Mouse (Mus musculus) kidney, adult 2 months (tissue): ENCODE results near the gene Timm50.

ENCODE experiments used
- CTCF ChIP-seq: fragments of 200-500 bp; conservative IDR thresholded peaks from 2 replicates; pipeline ENCODE4 v1.5.1; 2011; ENCODE audit warnings: low read depth, mild to moderate bottlenecking, control low read depth, low read length, moderate library complexity, mixed read lengths; ENCODE audit not compliant: insufficient read depth, insufficient read length
- POLR2A ChIP-seq: fragments of 200-500 bp; IDR thresholded peaks from one replicate; pipeline ENCODE4 v1.6.1; 2011; ENCODE audit warnings: low read depth, low read length, control low read depth

- no peak for TF ChIP-seq CTCF
- peak; percentile 18 for TF ChIP-seq POLR2A
Observed at GRCm38 (mm10) chr7:28267129-28268041, 44.5 kb downstream of the Timm50 start, which contains the start of gene Eid2.
